26 mouse cellular contexts compared by ENCODE assay signal in the genomic region with DNA sequence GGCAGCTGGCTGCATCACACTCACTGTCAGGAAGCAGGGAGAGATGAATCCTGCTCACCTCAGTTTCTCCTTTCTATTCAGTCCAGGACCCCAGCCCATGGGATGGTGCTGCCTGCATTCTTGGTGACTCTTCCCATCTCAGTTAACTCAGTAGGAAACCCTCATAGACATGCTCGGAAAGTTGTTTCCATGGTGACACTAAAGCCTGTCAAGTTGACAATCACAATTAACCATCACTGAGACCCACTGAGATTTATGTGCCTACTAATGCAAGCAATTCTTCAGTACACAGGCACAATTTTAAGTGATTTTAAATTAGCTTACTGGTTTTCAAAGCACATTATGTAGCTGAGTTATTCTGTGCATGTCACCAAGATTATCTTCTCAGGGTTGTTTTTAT.
"Had no signal": no experiment of that assay in that cellular context is flagged by ENCODE, and none has a peak within 500 bp of the region (broad histone marks: within the 10 kb centered on the region; RNA-seq: fewer than 3 reads in every experiment).

No protein-coding gene starts in this region.

- H3K4me3 ChIP-seq: heart, embryonic 10.5 days; heart, embryonic 12.5 days; intestine, embryonic 15.5 days; layer of hippocampus, adult 2 months; left cerebral cortex, adult 2 months; limb, embryonic 10.5 days; limb, embryonic 12.5 days; liver, embryonic 13.5 days; liver, embryonic 15.5 days had no signal

- DNase-seq: gastrocnemius, postnatal 14 days; gastrocnemius, postnatal 36 days; heart, adult 18-20 months; heart, postnatal 10 days; heart, postnatal 36 days; kidney, adult 18-20 months; kidney, adult 8-10 months; kidney, postnatal 10 days; kidney, postnatal 25 days; kidney, postnatal 4 days; liver; liver, embryonic 13.5 days; liver, postnatal 0 days had no signal

- ATAC-seq: hindbrain, embryonic 16.5 days; inflammation-experienced regulatory T-cells, adult 6 months; intestine, embryonic 15.5 days; intestine, postnatal 0 days; liver, postnatal 0 days had no signal

- H3K4me1 ChIP-seq: heart, embryonic 10.5 days; heart, embryonic 12.5 days; intestine, embryonic 15.5 days; limb, embryonic 10.5 days; limb, embryonic 12.5 days; liver, embryonic 13.5 days; liver, embryonic 15.5 days had no signal

- H3K36me3 ChIP-seq: heart, embryonic 10.5 days; heart, embryonic 12.5 days; intestine, embryonic 15.5 days; limb, embryonic 10.5 days; limb, embryonic 12.5 days; liver, embryonic 13.5 days; liver, embryonic 15.5 days had no signal

- H3K4me2 ChIP-seq: heart, embryonic 12.5 days; hindbrain, embryonic 14.5 days; intestine, embryonic 15.5 days; limb, embryonic 12.5 days; liver, embryonic 11.5 days; liver, embryonic 13.5 days; liver, embryonic 15.5 days had no signal

- H3K9me3 ChIP-seq: heart, embryonic 10.5 days; heart, embryonic 12.5 days; intestine, embryonic 15.5 days; limb, embryonic 10.5 days; limb, embryonic 12.5 days; liver, embryonic 13.5 days; liver, embryonic 15.5 days had no signal

- H3K9ac ChIP-seq: heart, embryonic 12.5 days; hindbrain, embryonic 14.5 days; intestine, embryonic 15.5 days; limb, embryonic 12.5 days; liver, embryonic 13.5 days; liver, embryonic 15.5 days; liver, postnatal 0 days had no signal

- H3K27ac ChIP-seq: heart, embryonic 10.5 days; hindbrain, embryonic 14.5 days; intestine, embryonic 15.5 days; layer of hippocampus, adult 2 months; left cerebral cortex, adult 2 months; limb, embryonic 10.5 days; limb, embryonic 12.5 days; liver, embryonic 13.5 days; liver, embryonic 15.5 days had no signal

- H3K27me3 ChIP-seq: heart, embryonic 12.5 days; intestine, embryonic 15.5 days; limb, embryonic 12.5 days; liver, embryonic 13.5 days; liver, embryonic 15.5 days had no signal
